Mouse (Mus musculus) CH12.LX (cell line): ENCODE data around the gene Hist1h4f. TPM values are rescaled to one million over a fixed set of nuclear protein-coding genes. Genes with fewer than 3 reads are reported as not detected.

Experiments used
- DNase-seq: peaks from one replicate; pipeline ENCODE4 v3.0.0-alpha.2; 2013; ENCODE audit errors: extremely low read depth
- H3K27ac ChIP-seq: 2 replicates; pipeline ENCODE4 v1.5.1; 2012; ENCODE audit warnings: low read depth, mild to moderate bottlenecking, control low read depth, moderate library complexity; ENCODE audit not compliant: insufficient read depth
- H3K27me3 ChIP-seq: replicated peaks from 2 replicates; pipeline ENCODE3; 2012; ENCODE audit warnings: inconsistent platforms
- H3K36me3 ChIP-seq, 2 experiments: replicated peaks in 1 of 2; 2 replicates each; pipeline versions ENCODE3 to v1.6.1; 2012; ENCODE audit warnings: inconsistent platforms in 1 of 2, low read length in 1 of 2, mild to moderate bottlenecking in 1 of 2, mixed read lengths in 1 of 2, moderate library complexity in 1 of 2; ENCODE audit not compliant: control insufficient read depth in 1 of 2, insufficient read depth in 1 of 2
- H3K4me1 ChIP-seq, 2 experiments: 2 replicates each; pipeline ENCODE4 v1.6.1; 2012; ENCODE audit warnings: inconsistent platforms in 1 of 2, moderate library complexity in 1 of 2; ENCODE audit not compliant: insufficient read depth in 2 of 2, control insufficient read depth in 1 of 2
- H3K4me2 ChIP-seq: 2 replicates; pipeline ENCODE4 v1.6.1; 2012; ENCODE audit warnings: low read depth, mild to moderate bottlenecking, control low read depth; ENCODE audit not compliant: poor library complexity, insufficient read depth, severe bottlenecking
- H3K4me3 ChIP-seq, 3 experiments: fragments of 150-350 bp in 1 of 3; sonication (generic) in 1 of 3; replicated peaks in 1 of 3; 2 replicates each; pipeline versions ENCODE3 to v1.5.1; 2011 to 2012; ENCODE audit warnings: low read depth in 2 of 3, low read length in 2 of 3, mild to moderate bottlenecking in 2 of 3, moderate library complexity in 2 of 3, control low read depth in 1 of 3, improper control_type of control experiment in 1 of 3, inconsistent platforms in 1 of 3, mixed read lengths in 1 of 3; ENCODE audit not compliant: poor library complexity in 1 of 3
- H3K79me2 ChIP-seq: replicated peaks from 2 replicates; pipeline ENCODE4 v1.6.1; 2012; ENCODE audit warnings: mild to moderate bottlenecking, moderate library complexity; ENCODE audit not compliant: control insufficient read depth, poor library complexity, insufficient read depth, severe bottlenecking; ENCODE audit errors: extremely low read depth
- H3K9ac ChIP-seq: 2 replicates; pipeline ENCODE4 v1.6.1; 2012; ENCODE audit warnings: low read depth, mild to moderate bottlenecking, control low read depth, moderate library complexity; ENCODE audit not compliant: insufficient read depth
- H3K9me3 ChIP-seq: replicated peaks from 2 replicates; pipeline ENCODE3; 2012; ENCODE audit warnings: low read length, inconsistent platforms, mixed read lengths
- BHLHE40 ChIP-seq: IDR thresholded peaks from 2 replicates; pipeline ENCODE4 v1.6.1; 2011; ENCODE audit warnings: mild to moderate bottlenecking, low read depth, low read length, improper control_type of control experiment
- CHD1 ChIP-seq: IDR thresholded peaks from 2 replicates; pipeline ENCODE4 v1.6.1; 2012; ENCODE audit warnings: low read depth, low read length, improper control_type of control experiment, inconsistent platforms
- CHD2 ChIP-seq: IDR thresholded peaks from 2 replicates; pipeline ENCODE4 v1.6.1; 2011; ENCODE audit warnings: low read length, improper control_type of control experiment
- CTCF ChIP-seq, 2 experiments: IDR thresholded peaks in 1 of 2; conservative IDR thresholded peaks in 1 of 2; 2 replicates each; pipeline ENCODE4 v1.5.1; 2011 to 2012; ENCODE audit warnings: low read depth in 2 of 2, low read length in 2 of 2, improper control_type of control experiment in 1 of 2, inconsistent platforms in 1 of 2, mild to moderate bottlenecking in 1 of 2, moderate library complexity in 1 of 2
- E2F4 ChIP-seq: IDR thresholded peaks from 2 replicates; pipeline ENCODE4 v1.6.1; 2011; ENCODE audit warnings: low read depth, low read length, improper control_type of control experiment; ENCODE audit not compliant: insufficient replicate concordance
- ELF1 ChIP-seq: IDR thresholded peaks from 2 replicates; pipeline ENCODE4 v1.6.1; 2014; ENCODE audit warnings: low read depth, mild to moderate bottlenecking, inconsistent platforms, low read length, improper control_type of control experiment
- EP300 ChIP-seq: IDR thresholded peaks from 2 replicates; pipeline ENCODE4 v1.6.1; 2011; ENCODE audit warnings: low read length, improper control_type of control experiment
- ETS1 ChIP-seq: conservative IDR thresholded peaks from 2 replicates; pipeline ENCODE4 v1.6.1; 2012; ENCODE audit warnings: low read depth, mild to moderate bottlenecking, inconsistent platforms, low read length, improper control_type of control experiment, moderate library complexity
- GABPA ChIP-seq: IDR thresholded peaks from 2 replicates; pipeline ENCODE4 v1.6.1; 2012; ENCODE audit warnings: low read depth, low read length, improper control_type of control experiment, inconsistent platforms; ENCODE audit not compliant: insufficient replicate concordance
- HCFC1 ChIP-seq: IDR thresholded peaks from 2 replicates; pipeline ENCODE4 v1.6.1; 2012; ENCODE audit warnings: low read depth, mild to moderate bottlenecking, inconsistent platforms, low read length, improper control_type of control experiment
- IRF4 ChIP-seq: IDR thresholded peaks from 2 replicates; pipeline ENCODE4 v1.6.1; 2014; ENCODE audit warnings: low read depth, mild to moderate bottlenecking, inconsistent platforms, low read length, improper control_type of control experiment
- JUN ChIP-seq: IDR thresholded peaks from 2 replicates; pipeline ENCODE4 v1.6.1; 2011; ENCODE audit warnings: low read depth, mild to moderate bottlenecking, low read length, improper control_type of control experiment, moderate library complexity; ENCODE audit not compliant: insufficient read depth
- JUND ChIP-seq: conservative IDR thresholded peaks from 2 replicates; pipeline ENCODE4 v1.6.1; 2011; ENCODE audit warnings: low read depth, low read length, improper control_type of control experiment
- KAT2A ChIP-seq: IDR thresholded peaks from 2 replicates; pipeline ENCODE4 v1.6.1; 2012; ENCODE audit warnings: low read length, improper control_type of control experiment, inconsistent platforms; ENCODE audit not compliant: insufficient replicate concordance
- MAFK ChIP-seq: IDR thresholded peaks from 2 replicates; pipeline ENCODE4 v1.6.1; 2011; ENCODE audit warnings: low read length, improper control_type of control experiment; ENCODE audit not compliant: insufficient replicate concordance
- MAX ChIP-seq: IDR thresholded peaks from 2 replicates; pipeline ENCODE4 v1.6.1; 2011; ENCODE audit warnings: low read length, improper control_type of control experiment
- MAZ ChIP-seq: IDR thresholded peaks from 2 replicates; pipeline ENCODE4 v1.6.1; 2012; ENCODE audit warnings: low read depth, mild to moderate bottlenecking, inconsistent platforms, low read length, improper control_type of control experiment, moderate library complexity
- MEF2A ChIP-seq: IDR thresholded peaks from 2 replicates; pipeline ENCODE4 v1.6.1; 2014; ENCODE audit warnings: low read depth, mild to moderate bottlenecking, inconsistent platforms, low read length, improper control_type of control experiment, borderline replicate concordance
- MXI1 ChIP-seq: IDR thresholded peaks from 2 replicates; pipeline ENCODE4 v1.6.1; 2011; ENCODE audit warnings: mild to moderate bottlenecking, low read depth, low read length, improper control_type of control experiment
- MYC ChIP-seq: IDR thresholded peaks from 2 replicates; pipeline ENCODE4 v1.6.1; 2011; ENCODE audit warnings: low read depth, mild to moderate bottlenecking, improper control_type of control experiment, low read length
- NELFE ChIP-seq: IDR thresholded peaks from 2 replicates; pipeline ENCODE4 v1.6.1; 2011; ENCODE audit warnings: low read depth, low read length, improper control_type of control experiment
- NRF1 ChIP-seq: IDR thresholded peaks from 2 replicates; pipeline ENCODE4 v1.6.1; 2014; ENCODE audit warnings: low read depth, mild to moderate bottlenecking, inconsistent platforms, low read length, improper control_type of control experiment, moderate library complexity
- PAX5 ChIP-seq: IDR thresholded peaks from 2 replicates; pipeline ENCODE4 v1.6.1; 2012; ENCODE audit warnings: low read length, inconsistent platforms, mixed read lengths
- POLR2A ChIP-seq: IDR thresholded peaks from 2 replicates; pipeline ENCODE4 v1.6.1; 2011; ENCODE audit warnings: low read depth, mild to moderate bottlenecking, improper control_type of control experiment, low read length
- POLR2AphosphoS2 ChIP-seq: IDR thresholded peaks from 2 replicates; pipeline ENCODE4 v1.6.1; 2011; ENCODE audit warnings: low read depth, low read length, improper control_type of control experiment
- RAD21 ChIP-seq: IDR thresholded peaks from 2 replicates; pipeline ENCODE4 v1.6.1; 2011; ENCODE audit warnings: low read depth, mild to moderate bottlenecking, low read length, improper control_type of control experiment, moderate library complexity
- RCOR1 ChIP-seq: conservative IDR thresholded peaks from 2 replicates; pipeline ENCODE4 v1.6.1; 2012; ENCODE audit warnings: low read depth, mild to moderate bottlenecking, inconsistent platforms, low read length, improper control_type of control experiment
- SIN3A ChIP-seq: IDR thresholded peaks from 2 replicates; pipeline ENCODE4 v1.6.1; 2012; ENCODE audit warnings: low read length, improper control_type of control experiment, inconsistent platforms
- SMC3 ChIP-seq: IDR thresholded peaks from 2 replicates; pipeline ENCODE4 v1.6.1; 2011; ENCODE audit warnings: low read depth, low read length, improper control_type of control experiment
- TBP ChIP-seq: conservative IDR thresholded peaks from 2 replicates; pipeline ENCODE4 v1.6.1; 2011; ENCODE audit warnings: low read depth, low read length, improper control_type of control experiment
- TCF12 ChIP-seq: IDR thresholded peaks from 2 replicates; pipeline ENCODE4 v1.6.1; 2014; ENCODE audit warnings: low read depth, mild to moderate bottlenecking, inconsistent platforms, low read length, improper control_type of control experiment
- UBTF ChIP-seq: IDR thresholded peaks from 2 replicates; pipeline ENCODE4 v1.6.1; 2012; ENCODE audit warnings: low read depth, mild to moderate bottlenecking, inconsistent platforms, low read length, improper control_type of control experiment, moderate library complexity
- USF1 ChIP-seq: IDR thresholded peaks from 2 replicates; pipeline ENCODE4 v1.6.1; 2014; ENCODE audit warnings: low read depth, mild to moderate bottlenecking, inconsistent platforms, low read length, improper control_type of control experiment
- USF2 ChIP-seq: conservative IDR thresholded peaks from 2 replicates; pipeline ENCODE4 v1.6.1; 2011; ENCODE audit warnings: low read depth, low read length, improper control_type of control experiment
- ZC3H11A ChIP-seq: IDR thresholded peaks from 2 replicates; pipeline ENCODE4 v1.6.1; 2012; ENCODE audit warnings: low read depth, mild to moderate bottlenecking, inconsistent platforms, low read length, improper control_type of control experiment
- ZKSCAN1 ChIP-seq: IDR thresholded peaks from 2 replicates; pipeline ENCODE4 v1.6.1; 2012; ENCODE audit warnings: low read depth, inconsistent platforms, low read length, improper control_type of control experiment, borderline replicate concordance
- ZMIZ1 ChIP-seq: IDR thresholded peaks from 2 replicates; pipeline ENCODE4 v1.6.1; 2012; ENCODE audit warnings: low read depth, mild to moderate bottlenecking, inconsistent platforms, low read length, improper control_type of control experiment
- ZNF384 ChIP-seq: IDR thresholded peaks from 2 replicates; pipeline ENCODE4 v1.6.1; 2012; ENCODE audit warnings: low read depth, low read length, improper control_type of control experiment, inconsistent platforms
- dilution Hi-C: fragments of 300-500 bp; cut with MboI; formaldehyde crosslinking; loops from 2 replicates; pipeline ENCODE4 v1.14.3; 2020; ENCODE audit warnings: low sequenced_read_pairs; ENCODE audit not compliant: extremely low pct_unique_long_range_greater_than_20kb, extremely low pct_ligation_motif_present
- in situ Hi-C: fragments of 300-500 bp; cut with MboI; formaldehyde crosslinking; loops from 3 replicates; pipeline ENCODE4 v1.14.3; 2019; ENCODE audit warnings: low sequenced_read_pairs, low pct_ligation_motif_present, low pct_unique_long_range_greater_than_20kb, mixed read lengths
- polyA plus RNA-seq: library from polyadenylated mRNA; unstranded; fragments of >175 nt; gene quantifications from 2 replicates; pipeline ENCODE4 v1.2.1, GENCODE M21; 2012; ENCODE audit warnings: low read depth; ENCODE audit not compliant: insufficient read length
- total RNA-seq, 2 experiments: library from RNA; depleted of rRNA; stranded (reverse); fragments of 300-350 nt in 1 of 2; fragments of >200 nt in 1 of 2; gene quantifications; 2 replicates each; pipeline ENCODE4 v1.2.3; 2012 to 2014

Hist1h4f gene
- total and polyA plus RNA-seq, 3 experiments, result 9.0 to 4,902 (median 27.1) TPM

GRCm38 (mm10) chr13:23517603-23518294 is 33.7 kb downstream of the Hist1h4f start:
- Histone ChIP-seq H3K4me3 (peak overlapping the region; percentile 53 to 70 (median 64)), H3K27me3 (no peaks in the 10 kb centered on the region), H3K9ac (peak overlapping the region; percentile 85), H3K79me2 (no peaks in the 10 kb centered on the region), H3K36me3 (no peaks in the 10 kb centered on the region), H3K27ac (peak overlapping the region; percentile 70), H3K4me2 (peak overlapping the region; percentile 80), H3K4me1 (peaks cover 3 to 35% of the 10 kb centered on the region in 2 experiments; a peak in 3 of 4 replicates), H3K9me3 (no peaks in the 10 kb centered on the region)
- dilution Hi-C loops (no loop called here), in situ Hi-C loops (loop anchor here (25.0 kb wide), 1 partner anchor 1580 kb away; the partner anchor contains the start of gene Zfp184)
- TF ChIP-seq NRF1 (peak; percentile 62), CTCF (conservative IDR thresholded peaks at IDR 0.05 in 1 of 2, IDR thresholded peaks at IDR 0.05 in 1 of 2; ENCODE audit: low read depth in 2 of 2, low read length in 2 of 2) (no peak), POLR2AphosphoS2 (no peak), MAZ (no peak), MYC (no peak; the same call in 1 of the 2 replicates), IRF4 (peak; percentile 8; the same call in 1 of the 2 replicates), ZC3H11A (no peak), MAFK (peak; percentile 95), MEF2A (no peak; the same call in 1 of the 2 replicates), RAD21 (no peak), CHD2 (no peak), USF2 (no peak), RCOR1 (no peak), ELF1 (peak; percentile 90), MXI1 (0 out of 2 replicates have a peak, but pooled peaks have one; percentile 8), ZMIZ1 (no peak), BHLHE40 (peak; percentile 25; the same call in 1 of the 2 replicates), USF1 (no peak), JUND (no peak), POLR2A (no peak), E2F4 (peak; percentile 29; the same call in 1 of the 2 replicates), ETS1 (no peak), TCF12 (no peak), CHD1 (no peak), ZNF384 (no peak), MAX (no peak), JUN (no peak), EP300 (no peak), HCFC1 (no peak), UBTF (no peak), TBP (peak; percentile 99), NELFE (no peak), PAX5 (no peak), KAT2A (peak; percentile 65; the same call in 1 of the 2 replicates), ZKSCAN1 (no peak), SIN3A (0 out of 2 replicates have a peak, but pooled peaks have one; percentile 5), SMC3 (no peak), GABPA (no peak)
- DNase-seq, result peak; percentile 88
